Mouse (Mus musculus): Measurements from ENCODE around the gene Stxbp2.

DNA sequence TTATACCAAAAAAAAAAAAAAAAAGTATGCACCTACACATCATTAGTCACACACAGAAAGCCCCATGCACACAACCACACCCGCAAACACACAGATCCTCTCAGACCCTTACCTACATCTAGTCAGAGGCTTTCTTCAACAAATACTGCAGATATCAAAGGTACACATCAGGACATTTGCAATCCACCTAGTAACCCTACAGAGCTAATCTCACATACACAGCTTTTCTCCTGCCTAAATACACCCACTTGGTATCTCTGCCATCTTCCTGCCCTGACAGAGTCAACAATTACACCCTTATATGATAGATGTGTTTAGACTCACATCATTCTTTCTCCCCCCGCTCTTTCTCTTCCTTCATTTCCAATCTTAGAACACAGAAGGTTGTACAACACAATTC lies 44.3 kb upstream of the Stxbp2 start:
- no peak for TF ChIP-seq CTCF (IDR thresholded peaks at IDR 0.05)
- TF ChIP-seq EP300 (IDR thresholded peaks at IDR 0.05): no peak

Data from lung, postnatal 0 days (tissue).